Mouse (Mus musculus): ENCODE measurements around the gene Cutc. TPM values are rescaled to one million over a fixed set of nuclear protein-coding genes. Genes with fewer than 3 reads are reported as not detected.

The Cutc gene
- total and polyA plus RNA-seq, 3 experiments, result 10.0 to 18.8 TPM; not detected in 1

- Histone ChIP-seq H3K4me1 (ENCODE audit: control insufficient read depth in 1 of 2, insufficient read depth in 2 of 2, low read length in 2 of 2) (peaks cover 18 to 20% of the 10 kb centered on the region in 2 experiments), H3K36me3 (ENCODE audit: control insufficient read depth in 1 of 2, insufficient read depth in 2 of 2, low read length in 2 of 2) (peaks cover 18 to 41% of the 10 kb centered on the region in 2 experiments)
- peak; percentile 57 for TF ChIP-seq GATA1 (IDR thresholded peaks at IDR 0.05; ENCODE audit: low read depth, low read length)
- TF ChIP-seq TAL1 (IDR thresholded peaks at IDR 0.05; ENCODE audit: low read length), result no peak
These were observed 2.8 kb upstream of the Cutc start for GRCm38 (mm10) chr19:43750008-43750407.

GRCm38 (mm10) chr19:43753226-43753835, 535 bp downstream of the Cutc start:
- Histone ChIP-seq H3K27ac (ENCODE audit: control insufficient read depth, low read depth, low read length) (peak overlapping the region; percentile 77), H3K9me3 (replicated peaks; ENCODE audit: insufficient read depth, low read length) (no peaks in the 10 kb centered on the region), H3K4me1 (ENCODE audit: control insufficient read depth in 1 of 2, insufficient read depth in 2 of 2, low read length in 2 of 2) (peaks cover 9 to 15% of the 10 kb centered on the region in 2 experiments), H3K36me3 (ENCODE audit: control insufficient read depth in 1 of 2, insufficient read depth in 2 of 2, low read length in 2 of 2) (peaks cover 10 to 33% of the 10 kb centered on the region in 2 experiments), H3K27me3 (ENCODE audit: control insufficient read depth in 1 of 2, insufficient read depth in 2 of 2, low read length in 2 of 2) (no peaks in the 10 kb centered on the region), H3K9ac (ENCODE audit: control insufficient read depth, low read depth, low read length, poor library complexity, severe bottlenecking) (peak overlapping the region; percentile 98), H3K79me2 (ENCODE audit: control insufficient read depth, insufficient read depth, low read length, poor library complexity) (peaks cover 15% of the 10 kb centered on the region), H3K4me3 (ENCODE audit: control insufficient read depth in 1 of 2, insufficient read depth in 1 of 2, low read depth in 2 of 2, low read length in 2 of 2) (peak overlapping the region; percentile 84 to 98)
- TF ChIP-seq SIN3A (IDR thresholded peaks at IDR 0.05; ENCODE audit: low read length) (no peak), RAD21 (IDR thresholded peaks at IDR 0.05; ENCODE audit: low read depth, low read length) (peak; percentile 68), RCOR1 (IDR thresholded peaks at IDR 0.05; ENCODE audit: low read depth, low read length) (no peak), MYB (IDR thresholded peaks at IDR 0.05; ENCODE audit: low read depth, low read length) (no peak), CTCF (IDR thresholded peaks at IDR 0.05 in 2 of 3, conservative IDR thresholded peaks at IDR 0.05 in 1 of 3; ENCODE audit: control insufficient read depth in 1 of 3, insufficient read depth in 1 of 3, low read depth in 2 of 3, low read length in 3 of 3, poor library complexity in 1 of 3, severe bottlenecking in 1 of 3) (peak; percentile 81 to 94 (median 92)), GATA1 (IDR thresholded peaks at IDR 0.05; ENCODE audit: low read depth, low read length) (peak; percentile 56; the same call in 1 of the 2 replicates), ETS1 (IDR thresholded peaks at IDR 0.05; ENCODE audit: low read depth, low read length) (peak; percentile 80), MAX (IDR thresholded peaks at IDR 0.05; ENCODE audit: low read length) (no peak), UBTF (IDR thresholded peaks at IDR 0.05; ENCODE audit: borderline replicate concordance, insufficient read depth, low read depth, low read length) (no peak), TCF12 (IDR thresholded peaks at IDR 0.05; ENCODE audit: low read depth, low read length) (peak; percentile 7; the same call in 1 of the 2 replicates), ZNF384 (IDR thresholded peaks at IDR 0.05; ENCODE audit: low read depth, low read length) (no peak), POLR2A (IDR thresholded peaks at IDR 0.05; ENCODE audit: control insufficient read depth in 1 of 2, insufficient read depth in 1 of 2, low read depth in 1 of 2, low read length in 2 of 2, poor library complexity in 1 of 2) (no peak), POLR2AphosphoS5 (IDR thresholded peaks at IDR 0.05; ENCODE audit: borderline replicate concordance, low read depth, low read length) (no peak), EP300 (IDR thresholded peaks at IDR 0.05; ENCODE audit: low read depth in 1 of 2, low read length in 2 of 2) (peak; percentile 56 to 61), MYC (IDR thresholded peaks at IDR 0.05; ENCODE audit: low read depth, low read length) (peak; percentile 41; the same call in 1 of the 2 replicates), MAZ (IDR thresholded peaks at IDR 0.05; ENCODE audit: low read depth, low read length) (no peak), HCFC1 (IDR thresholded peaks at IDR 0.05; ENCODE audit: low read depth, low read length) (no peak), BHLHE40 (IDR thresholded peaks at IDR 0.05; ENCODE audit: borderline replicate concordance, low read depth, low read length) (no peak), SMC3 (IDR thresholded peaks at IDR 0.05; ENCODE audit: low read depth, low read length) (peak; percentile 69)
- DNase-seq (ENCODE audit: low read depth, low spot score), result peak; percentile 94

More at GRCm38 (mm10) chr19:43750008-43750407, 2.8 kb upstream of the Cutc start:
- DNase-seq (ENCODE audit: low read depth, low spot score), result no peak
- no peak overlapping the region for H3K4me3 ChIP-seq (ENCODE audit: control insufficient read depth in 1 of 2, insufficient read depth in 1 of 2, low read depth in 2 of 2, low read length in 2 of 2)
- no peaks in the 10 kb centered on the region for H3K27me3 ChIP-seq (ENCODE audit: control insufficient read depth in 1 of 2, insufficient read depth in 2 of 2, low read length in 2 of 2)
- no peaks in the 10 kb centered on the region for H3K9me3 ChIP-seq (replicated peaks; ENCODE audit: insufficient read depth, low read length)
- H3K79me2 ChIP-seq (ENCODE audit: control insufficient read depth, insufficient read depth, low read length, poor library complexity), result peaks cover 15% of the 10 kb centered on the region
- H3K27ac ChIP-seq (ENCODE audit: control insufficient read depth, low read depth, low read length), result no peak overlapping the region
- no peak overlapping the region for H3K9ac ChIP-seq (ENCODE audit: control insufficient read depth, low read depth, low read length, poor library complexity, severe bottlenecking)
